Mouse (Mus musculus) thymus, postnatal 10 days (tissue): ENCODE measurements at regions not wholly inside any gene's neighbourhood (a gene's known extent, or its start where the extent isn't known, plus 50 kb on each side); places are given as distances from the start of the nearest gene placed in this dataset.

Experiments used
- DNase-seq, 2 experiments: peaks; one replicate each; pipeline ENCODE4 v3.0.0; 2021; ENCODE audit warnings: low spot score in 2 of 2

GRCm38 (mm10) chr6:7473730-7474129 lies 80.9 kb upstream of the Tac1 start:
- no peak for DNase-seq

- no peak for DNase-seq
These were observed 77.8 kb upstream of the Tac1 start for GRCm38 (mm10) chr6:7476907-7477306.

GRCm38 (mm10) chr6:7494299-7494698 lies 60.4 kb upstream of the Tac1 start:
- DNase-seq: no peak

- no peak for DNase-seq
These were observed 57.9 kb upstream of the Tac1 start for GRCm38 (mm10) chr6:7496766-7497165.
